Mouse (Mus musculus): ENCODE measurements around the gene Anp32e.
"Not testable (repeated sequence)": the region's sequence is repeated elsewhere in the genome, so short reads cannot be mapped to it uniquely, and the experiment has no call there.

Gene Anp32e

DNA sequence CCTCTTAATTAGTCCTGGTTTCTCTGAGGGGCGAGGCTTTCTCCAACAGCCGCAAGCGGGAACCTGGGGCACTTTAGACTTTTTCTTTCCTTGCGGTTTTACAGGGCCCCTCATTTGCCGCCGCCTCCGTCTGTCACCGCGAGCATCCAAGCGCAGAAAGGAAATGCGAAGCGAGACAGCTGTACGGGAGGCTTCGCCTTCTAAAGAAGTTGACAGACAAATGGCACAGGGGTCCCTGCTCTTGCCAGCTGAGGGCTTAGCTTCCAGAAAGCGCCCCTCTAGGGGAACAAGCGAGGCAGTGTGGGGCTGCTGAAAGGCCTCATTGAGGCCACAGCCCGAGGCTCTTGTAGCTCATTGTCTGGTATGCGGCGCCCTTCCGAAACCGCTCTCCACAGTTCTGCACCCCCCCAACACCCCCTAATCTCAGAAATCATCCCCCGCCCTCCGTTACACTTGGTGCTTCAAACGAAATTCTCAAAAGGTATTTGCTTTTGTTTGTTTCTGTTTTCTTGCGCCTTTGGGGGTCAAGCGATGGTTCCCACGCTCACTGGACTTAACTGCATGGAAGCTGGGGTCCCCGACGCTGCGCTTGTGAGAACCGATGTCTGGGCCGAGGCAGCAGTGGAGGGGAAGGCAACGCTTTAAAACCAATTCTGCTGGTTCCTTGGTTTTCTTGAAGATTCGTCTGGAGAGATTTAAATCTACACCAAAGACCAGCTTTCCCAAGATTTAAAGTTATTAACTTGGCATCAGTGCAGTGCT, 44.0 kb downstream of the Anp32e start:
- DNase-seq (ENCODE audit: low read depth, low spot score), result peak; percentile 53

DNA sequence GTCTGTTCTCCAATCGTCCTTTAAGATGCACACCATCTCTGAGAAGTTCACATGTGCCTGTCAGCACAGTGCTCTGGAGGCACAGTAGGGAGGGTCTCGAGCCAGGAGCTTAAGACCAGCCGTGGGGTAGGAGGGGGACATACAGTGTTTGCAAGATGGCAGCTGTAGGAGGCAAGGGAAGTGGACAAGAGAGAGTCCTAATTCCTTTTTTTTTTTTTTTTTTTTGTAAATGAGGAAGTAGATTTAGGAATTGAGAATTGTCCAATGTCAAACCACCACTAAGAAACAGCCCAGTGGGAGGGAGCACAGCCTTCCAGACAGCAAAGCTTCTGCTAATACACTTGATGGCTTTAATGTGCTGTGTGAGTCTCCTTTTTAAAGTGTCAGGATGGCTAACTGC, 48.0 kb downstream of the Anp32e start:
- DNase-seq (ENCODE audit: low read depth, low spot score), result no peak

DNA sequence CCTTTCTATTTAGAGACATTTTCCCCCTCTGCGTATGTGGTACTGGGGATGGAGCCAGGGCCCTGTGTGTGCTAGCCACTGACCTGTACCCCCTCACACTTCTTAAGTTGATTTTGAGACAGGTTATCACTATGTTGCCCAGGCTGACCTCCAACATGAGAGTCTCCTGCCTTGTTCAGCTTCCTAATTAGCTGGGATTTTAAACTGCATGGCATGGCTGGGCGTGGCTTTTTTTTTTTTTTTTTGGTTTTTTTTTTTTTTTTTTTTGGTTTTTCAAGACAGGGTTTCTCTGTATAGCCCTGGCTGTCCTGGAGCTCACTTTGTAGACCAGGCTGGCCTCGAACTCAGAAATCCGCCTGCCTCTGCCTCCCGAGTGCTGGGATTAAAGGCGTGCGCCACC, 48.5 kb downstream of the Anp32e start:
- DNase-seq (ENCODE audit: low read depth, low spot score), result not testable (repeated sequence)

DNA sequence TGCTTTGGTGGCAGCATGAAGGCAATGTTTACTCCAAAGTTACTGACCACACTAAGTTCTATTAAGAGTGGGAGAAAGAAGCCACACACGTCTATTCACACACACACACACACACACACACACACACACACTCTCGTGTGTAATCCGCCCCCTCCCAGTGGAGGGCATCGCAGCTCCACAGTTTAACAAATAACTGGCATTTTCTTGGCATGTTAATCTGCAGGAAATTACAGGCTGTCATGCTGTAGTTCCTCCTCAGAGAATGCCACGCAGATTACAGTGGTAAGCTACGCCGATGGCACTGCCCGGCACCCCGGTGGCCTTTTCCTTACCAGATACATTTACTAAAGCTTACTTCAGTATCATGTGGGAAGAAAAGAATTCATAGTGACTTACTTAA, 49.2 kb downstream of the Anp32e start:
- no peak for DNase-seq (ENCODE audit: low read depth, low spot score)

DNA sequence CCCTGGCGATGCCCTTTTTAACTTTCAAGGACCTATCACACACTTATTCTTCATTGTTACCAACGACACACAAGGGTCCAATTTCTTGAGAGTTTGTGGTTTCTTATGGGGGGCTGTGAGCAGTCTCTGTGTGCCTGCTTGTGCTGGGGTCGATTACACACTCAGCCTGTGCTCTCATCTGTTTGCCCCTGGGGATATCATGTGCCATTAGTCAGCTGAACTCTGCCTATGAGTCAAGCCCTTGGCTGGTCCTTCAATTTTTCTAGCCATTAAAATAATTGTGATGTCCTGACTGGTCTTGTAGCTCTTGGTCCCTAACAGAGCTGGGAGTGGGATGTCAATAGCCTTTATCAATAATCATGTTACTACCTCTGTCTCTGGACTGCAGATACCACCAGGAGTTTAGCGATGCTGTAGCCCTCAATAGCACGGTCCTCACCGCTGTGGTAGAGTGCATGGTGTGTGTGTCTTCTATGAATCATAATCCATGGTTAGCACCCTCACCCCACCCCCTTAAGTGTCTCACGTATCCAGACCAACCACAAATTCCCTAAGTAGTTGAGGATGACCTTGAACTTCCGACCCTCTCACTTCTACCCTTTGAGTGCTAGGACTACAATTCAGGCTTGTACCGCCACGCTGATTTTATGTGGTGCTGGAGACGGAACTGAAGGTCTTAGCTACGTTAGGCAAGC, 51.4 kb downstream of the Anp32e start:
- DNase-seq (ENCODE audit: low read depth, low spot score), result no peak

DNA sequence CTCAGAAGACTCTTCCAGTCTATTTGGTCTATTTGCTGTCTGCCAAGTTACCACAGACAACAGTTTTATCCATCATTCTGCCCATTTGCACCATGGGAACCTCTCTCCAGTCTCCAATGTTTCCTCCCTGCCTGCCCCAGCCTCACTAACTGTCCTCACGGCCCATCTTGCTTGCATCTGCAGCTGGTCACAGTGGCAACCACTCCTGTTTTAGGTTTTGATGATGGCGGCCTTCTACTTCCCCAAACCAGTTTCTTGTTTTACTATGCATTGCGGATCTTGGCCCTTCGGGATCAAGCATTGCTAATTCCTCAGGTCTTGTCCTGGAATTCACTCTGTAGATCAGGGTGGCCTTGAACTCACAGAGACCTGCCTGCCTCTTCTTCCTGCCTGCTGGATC, 53.1 kb downstream of the Anp32e start:
- no peak for DNase-seq (ENCODE audit: low read depth, low spot score)

DNA sequence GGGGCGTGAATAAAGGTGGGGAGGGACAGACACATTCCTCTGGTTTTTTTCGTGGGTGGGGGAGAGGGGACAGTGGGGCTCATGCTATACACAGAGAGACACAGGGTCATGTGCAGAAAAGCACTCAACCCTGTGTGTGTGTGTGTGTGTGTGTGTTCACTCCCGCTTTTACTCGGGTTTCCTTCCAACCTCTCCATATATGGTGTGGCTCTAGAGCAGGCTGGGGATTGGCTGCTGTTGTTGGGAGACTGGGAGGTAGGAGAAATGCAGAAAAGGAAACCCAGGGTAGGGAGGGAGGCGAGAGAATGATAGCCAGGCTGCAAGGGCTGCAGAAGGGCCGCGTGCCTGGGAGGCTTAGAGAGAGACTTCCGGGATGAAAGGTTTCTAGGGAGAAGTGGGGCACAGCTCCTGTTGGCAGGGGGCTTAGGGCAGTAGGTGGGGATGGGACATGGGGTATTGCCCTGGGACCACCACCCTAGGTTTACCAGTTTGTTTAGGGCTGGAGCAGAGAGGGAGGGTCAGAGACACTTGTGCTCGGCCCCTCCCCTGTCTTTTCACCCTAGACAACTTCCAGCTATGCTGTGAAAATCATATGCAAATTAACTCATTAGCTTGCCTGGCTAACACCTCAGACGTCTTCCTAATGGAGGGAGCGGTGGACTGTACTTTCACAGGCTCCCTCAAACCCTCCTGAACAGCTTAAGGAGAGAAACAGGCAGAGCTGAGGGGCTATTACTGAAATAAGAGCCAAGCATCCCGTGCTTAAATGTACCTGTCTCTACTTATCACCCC, 56.4 kb downstream of the Anp32e start:
- DNase-seq (ENCODE audit: low read depth, low spot score), result peak; percentile 65

DNA sequence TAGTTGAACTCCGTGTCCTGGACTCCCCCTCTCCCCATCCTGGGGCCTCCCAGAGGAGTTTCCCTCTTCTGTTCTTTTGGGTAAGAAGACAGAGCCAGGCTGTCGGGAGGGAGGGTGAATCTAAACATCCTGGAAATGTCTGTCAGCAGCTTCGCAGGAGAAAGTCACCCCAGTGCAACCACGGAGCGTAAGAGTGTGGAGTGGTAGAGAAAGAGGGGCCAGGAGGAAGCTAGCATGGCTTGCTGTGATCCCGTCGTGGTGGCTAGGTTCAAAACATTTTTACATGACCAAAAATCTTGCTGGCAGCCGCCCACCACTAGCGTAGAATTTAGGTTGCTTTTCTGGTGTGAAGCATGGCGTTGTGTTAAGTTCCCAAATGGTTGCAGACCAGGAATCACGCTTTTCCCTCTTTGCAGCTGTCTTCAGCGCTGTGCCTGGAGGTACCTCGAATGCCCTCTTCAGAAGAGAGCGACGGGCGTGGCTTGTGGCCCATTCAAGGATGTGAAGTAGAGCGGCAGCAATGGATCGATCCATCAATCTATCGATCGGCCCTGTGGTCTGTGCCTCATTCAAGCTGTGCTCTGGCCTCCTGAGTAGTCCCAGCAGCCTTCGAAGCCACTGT, 57.1 kb downstream of the Anp32e start:
- no peak for DNase-seq (ENCODE audit: low read depth, low spot score)

DNA sequence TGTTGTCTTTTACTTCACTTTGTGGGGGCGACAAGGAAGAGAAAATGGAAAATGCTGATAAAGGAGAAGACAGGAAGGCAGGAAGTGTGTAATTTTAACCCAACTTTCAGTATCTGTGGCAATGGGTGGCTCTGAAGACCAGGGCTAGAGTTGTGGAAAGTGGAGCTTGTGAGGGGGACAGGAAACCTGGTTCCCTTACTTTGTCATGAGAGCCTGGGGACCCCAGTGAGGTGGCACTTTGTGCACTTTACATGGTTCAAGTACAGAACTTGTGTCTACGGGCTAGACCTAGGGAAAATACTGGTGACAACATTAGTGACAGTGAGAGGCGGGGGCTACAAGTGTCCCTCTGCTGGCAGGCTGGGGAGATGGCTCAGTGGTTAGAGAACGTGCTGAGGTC, 57.9 kb downstream of the Anp32e start:
- no peak for DNase-seq (ENCODE audit: low read depth, low spot score)

DNA sequence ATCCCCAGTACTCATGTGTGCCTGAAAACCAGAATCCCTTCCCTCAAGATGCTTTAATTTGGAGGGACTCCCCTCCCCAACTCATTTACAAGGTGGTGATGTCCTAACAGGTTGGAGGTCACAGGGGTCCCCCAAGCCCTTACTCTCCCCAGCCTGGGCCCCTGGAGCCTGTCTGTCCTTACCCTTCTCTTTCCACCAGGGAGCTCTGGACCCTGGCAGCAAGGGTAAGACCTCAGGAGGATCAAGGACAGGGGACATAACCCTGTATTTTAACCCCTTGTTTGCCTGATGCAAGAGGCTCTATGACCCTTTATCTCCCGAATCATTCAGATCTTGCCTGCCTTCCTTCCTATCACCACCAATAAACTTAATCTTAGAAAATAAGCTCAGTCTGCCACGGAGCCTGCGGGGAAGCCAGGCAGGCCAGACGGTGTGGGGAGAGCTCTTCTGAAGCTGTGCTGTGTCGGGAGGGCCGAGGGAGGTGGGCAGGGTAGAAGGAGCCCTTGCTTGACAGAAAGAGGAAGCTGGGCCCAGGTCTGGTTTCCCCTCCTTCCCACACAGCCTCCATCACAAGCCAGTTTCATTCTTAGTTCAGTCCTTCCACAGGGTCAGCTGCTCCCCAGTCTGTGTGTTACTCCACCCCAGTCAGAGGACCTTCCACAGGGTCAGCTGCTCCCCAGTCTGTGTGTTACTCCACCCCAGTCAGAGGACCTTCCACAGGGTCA, 58.5 kb downstream of the Anp32e start:
- no peak for DNase-seq (ENCODE audit: low read depth, low spot score)

DNA sequence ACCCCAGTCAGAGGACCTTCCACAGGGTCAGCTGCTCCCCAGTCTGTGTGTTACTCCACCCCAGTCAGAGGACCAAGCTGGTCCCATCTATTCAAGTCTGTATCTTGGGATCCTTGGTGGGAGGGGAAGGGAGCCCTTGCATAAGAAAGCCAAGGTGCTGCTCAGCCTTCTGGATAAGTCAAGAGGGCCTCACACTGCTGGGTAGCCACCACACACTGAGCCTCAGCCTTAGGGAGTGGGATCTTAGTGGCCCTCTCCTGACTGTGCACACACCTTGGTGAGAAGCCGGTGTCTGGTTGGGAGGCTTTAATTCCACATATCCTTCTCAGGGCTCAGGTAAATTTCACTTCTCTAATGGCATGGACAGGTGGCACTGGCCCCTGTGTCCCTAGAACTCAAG, 59.1 kb downstream of the Anp32e start:
- DNase-seq (ENCODE audit: low read depth, low spot score), result no peak

DNA sequence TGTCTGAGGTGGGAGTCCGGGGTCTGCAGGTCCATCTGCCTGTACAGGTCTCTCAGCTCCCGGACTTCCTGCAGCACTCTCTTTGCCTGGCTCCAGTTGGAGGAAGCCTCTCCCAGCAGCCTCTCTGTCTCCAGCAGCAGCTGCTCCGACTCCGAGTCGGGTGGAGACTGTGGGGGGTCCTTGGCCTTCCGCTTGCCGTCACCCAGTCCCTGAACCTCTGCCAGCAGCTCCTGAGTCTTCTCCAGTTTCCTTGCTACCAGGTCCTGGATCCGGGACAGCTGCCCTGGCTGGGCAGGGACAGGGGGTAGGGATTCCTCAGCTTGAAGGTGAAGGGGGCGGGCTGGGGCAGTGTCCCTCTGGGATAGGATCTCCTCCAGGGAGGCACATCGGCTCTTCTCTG, 59.9 kb downstream of the Anp32e start:
- no peak for DNase-seq (ENCODE audit: low read depth, low spot score)

DNA sequence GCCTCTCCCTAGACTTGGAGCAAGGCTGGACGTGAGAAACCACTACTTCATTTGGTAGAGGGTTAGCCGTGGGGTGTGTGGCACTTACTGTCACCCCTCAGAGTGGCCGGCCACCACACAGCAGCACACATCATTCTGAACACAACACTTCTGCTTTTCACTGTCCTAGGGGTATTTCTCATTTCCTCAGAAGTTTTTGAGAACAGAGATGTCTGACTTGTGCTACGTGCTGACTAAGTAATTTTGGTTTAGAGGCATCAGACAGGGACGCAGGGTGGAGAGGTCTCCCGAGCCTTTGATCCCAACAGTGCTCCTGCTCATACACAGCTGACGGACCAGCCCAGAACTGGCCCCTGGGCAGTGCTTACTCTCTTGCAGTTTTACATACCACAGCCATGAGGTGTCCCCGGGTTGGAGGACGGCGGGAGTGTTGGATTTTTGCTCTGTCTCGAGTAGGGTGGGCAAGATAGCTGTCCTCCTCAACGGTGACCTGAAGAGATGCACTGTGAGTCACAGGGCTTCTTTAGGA, 61.4 kb downstream of the Anp32e start:
- DNase-seq (ENCODE audit: low read depth, low spot score), result no peak

DNA sequence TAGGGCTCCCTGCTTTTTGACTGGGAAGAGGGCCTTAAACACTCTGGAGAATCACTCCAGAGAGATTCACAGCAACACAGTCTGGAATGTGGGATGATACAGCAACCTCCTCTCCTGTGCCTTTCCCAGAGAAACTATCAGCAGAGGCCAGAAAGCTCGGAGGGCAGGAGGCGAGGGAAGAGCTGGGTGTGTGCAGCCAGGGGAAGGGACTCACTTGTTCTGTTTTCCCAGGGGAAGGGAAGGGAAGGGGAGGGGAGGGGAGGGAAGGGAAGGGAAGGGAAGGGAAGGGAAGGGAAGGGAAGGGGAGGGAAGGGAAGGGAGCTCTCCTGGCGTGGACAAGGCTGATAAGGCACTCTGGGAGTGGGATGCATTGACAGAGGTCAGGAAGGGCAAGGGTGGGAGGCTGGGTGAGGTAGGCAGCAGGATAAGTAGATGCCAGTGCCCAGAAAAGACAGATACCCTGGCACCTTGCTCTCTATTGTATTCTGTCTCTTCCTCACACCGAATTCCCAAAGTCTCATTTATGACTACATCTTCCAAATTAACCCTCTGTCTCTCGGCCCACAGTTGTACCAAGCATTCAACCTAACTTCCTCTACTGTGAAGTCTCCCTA, 64.1 kb downstream of the Anp32e start:
- no peak for DNase-seq (ENCODE audit: low read depth, low spot score)

DNA sequence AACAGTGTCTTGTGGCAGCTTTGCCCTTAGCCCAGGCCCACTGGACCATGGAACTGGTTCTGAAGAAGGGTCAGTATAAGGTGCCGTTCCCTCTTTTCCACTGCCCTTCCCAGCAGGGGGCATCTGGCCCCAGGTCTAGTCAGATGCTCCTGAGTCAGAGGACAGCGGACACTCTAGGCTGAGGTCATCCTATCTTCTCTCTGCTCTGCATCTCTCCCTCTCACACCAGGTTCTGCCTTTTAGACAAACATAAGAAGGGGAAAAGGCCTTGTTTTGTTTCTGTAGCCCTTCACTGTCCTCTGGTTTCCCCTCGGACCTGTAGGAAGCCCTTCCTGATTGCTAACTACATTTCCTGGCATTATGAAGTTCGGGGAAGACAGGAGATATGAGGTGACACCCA, 64.8 kb downstream of the Anp32e start:
- DNase-seq (ENCODE audit: low read depth, low spot score), result no peak

DNA sequence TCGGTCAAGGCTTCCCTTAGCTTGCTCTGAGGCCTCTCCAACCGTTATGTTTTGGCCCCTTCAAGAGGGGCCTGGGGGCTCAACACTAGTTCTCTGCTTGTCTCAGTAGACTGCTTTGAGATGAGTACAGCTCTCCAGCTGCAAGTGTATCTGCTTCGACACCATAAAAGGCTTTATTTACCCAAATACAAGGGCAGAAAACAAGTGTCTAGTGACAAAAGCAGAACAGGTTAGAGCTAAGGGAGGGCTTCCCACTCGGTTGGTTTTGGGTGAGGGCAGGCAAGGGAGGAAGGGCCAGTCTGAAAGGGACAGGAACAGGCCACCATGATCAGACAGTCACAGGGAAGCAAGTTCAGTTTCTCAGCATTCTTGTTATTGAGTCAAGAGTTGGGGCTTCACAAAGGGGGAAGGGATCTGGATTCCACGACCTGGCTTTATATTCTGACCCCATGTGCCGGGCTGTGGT, 65.4 kb downstream of the Anp32e start:
- DNase-seq (ENCODE audit: low read depth, low spot score), result no peak

DNA sequence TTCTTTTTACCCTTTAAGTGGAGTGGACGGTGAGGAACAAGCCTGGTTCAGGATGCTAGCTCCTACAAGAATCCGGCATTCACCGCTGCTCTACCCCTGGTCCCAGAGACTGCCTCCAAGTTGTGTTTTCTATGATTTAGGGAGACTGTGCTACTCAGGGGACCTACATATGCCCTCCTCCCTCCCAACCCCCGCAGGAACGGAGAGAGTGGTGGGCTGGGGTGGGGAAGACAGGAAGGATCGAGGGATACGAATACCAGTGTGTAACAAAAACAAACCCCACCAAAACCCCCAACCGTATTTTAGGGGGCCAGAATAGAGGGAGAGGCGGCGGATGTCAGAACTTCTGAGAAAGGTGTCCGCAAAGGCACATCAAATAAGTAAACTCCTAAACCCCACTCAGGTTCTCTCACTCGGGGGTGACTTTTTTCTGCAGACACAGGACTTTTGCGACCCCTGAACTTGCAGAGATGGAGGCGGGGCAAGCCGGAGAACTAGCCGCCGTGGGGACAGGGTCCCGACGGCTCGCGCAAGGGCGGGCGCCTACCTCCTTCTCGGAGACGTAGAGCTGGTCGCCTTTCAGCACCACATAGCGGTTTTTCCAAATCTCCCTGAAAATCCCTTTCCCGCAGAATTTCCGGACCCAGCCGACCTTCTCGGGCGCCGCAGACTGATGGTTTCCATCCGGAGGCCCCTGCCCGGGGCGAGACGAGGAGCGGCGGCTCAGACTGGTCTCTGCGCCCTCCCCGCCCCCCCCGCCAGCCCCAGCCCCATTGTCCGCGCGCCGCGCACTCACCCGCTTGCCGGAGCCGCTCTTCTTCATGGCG, 66.1 kb downstream of the Anp32e start:
- no peak for DNase-seq (ENCODE audit: low read depth, low spot score)

DNA sequence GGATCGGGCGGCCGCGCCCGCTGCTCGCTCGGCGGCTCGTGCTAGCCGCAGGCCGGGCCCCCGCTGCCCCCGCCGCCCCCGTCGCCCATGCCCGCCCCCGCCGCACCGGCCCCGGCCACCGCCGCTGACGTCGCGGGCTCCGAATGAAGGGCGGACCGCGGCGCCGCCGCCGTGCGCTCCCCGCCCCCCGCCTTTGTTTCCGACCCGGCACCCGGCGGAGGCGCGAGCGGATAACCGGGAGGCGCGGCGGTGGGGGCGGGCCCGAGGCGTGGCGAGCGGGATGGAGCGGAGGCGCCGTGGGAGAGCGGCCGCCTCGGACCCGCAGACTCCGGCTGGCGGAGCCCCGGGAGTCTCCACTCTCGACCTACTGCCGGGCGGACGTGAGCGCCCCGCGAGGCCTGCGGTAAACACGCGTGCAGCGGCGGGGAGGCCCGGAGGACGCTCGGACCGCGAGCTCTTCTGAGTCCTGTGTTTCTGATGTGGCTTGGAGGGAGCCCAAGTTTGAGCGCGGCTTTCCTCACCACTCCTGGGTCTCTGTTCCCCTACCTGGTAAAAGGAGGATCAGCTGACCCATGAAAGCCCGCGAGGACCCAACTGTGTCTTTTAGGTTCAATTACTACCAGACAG, 66.9 kb downstream of the Anp32e start, which contains the start of gene Plekho1:
Gene Plekho1, minus strand, starts transcription at position 200 of the 627 bp plus-strand sequence.
- no peak for DNase-seq (ENCODE audit: low read depth, low spot score)

DNA sequence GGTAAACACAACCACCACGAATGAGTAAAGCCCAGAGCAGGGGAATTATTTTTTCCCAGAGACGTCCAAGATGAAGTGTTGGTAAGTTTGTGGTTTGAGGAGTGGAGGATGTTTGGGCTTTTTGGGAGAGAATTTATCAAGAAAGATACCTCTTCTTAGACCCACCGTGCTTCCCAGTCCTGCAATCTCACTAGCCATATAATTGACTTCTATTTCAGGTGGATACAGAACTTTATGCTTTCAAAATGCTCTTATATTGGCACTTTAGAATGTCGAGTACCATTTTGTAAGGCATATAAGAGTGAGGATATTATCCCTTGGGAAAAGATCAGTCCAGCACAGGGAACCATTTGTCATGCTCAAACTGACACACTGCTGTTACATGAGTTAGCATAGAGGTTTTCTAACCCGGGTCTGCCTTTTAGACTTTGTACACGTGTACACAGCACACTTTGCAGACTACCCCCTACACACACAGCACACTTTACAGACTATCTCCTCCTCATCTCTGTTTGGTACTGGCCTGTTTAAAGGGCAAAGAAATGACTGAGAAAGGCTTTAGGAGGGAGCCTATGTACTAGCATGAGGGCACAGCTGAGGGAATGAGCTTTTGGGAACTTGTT, 67.5 kb downstream of the Anp32e start:
- no peak for DNase-seq (ENCODE audit: low read depth, low spot score)

Data from embryo, embryonic 11.5 days (tissue).